Mouse (Mus musculus): ENCODE data around the gene Sec62. TPM values are rescaled to one million over a fixed set of nuclear protein-coding genes. Genes with fewer than 3 reads are reported as not detected.

Gene Sec62
- polyA plus RNA-seq, 1 experiment from 2014 or later = 80.9 TPM

Other genes starting within 250 kb of the Sec62 start
- 12.1 and 12.2 TPM in 2 replicates for gene Mecom, start 244.9 kb upstream of the Sec62 start, polyA plus RNA-seq (2016; fragmentation: Nextera tagmentation; extraction: Ambion mirVana)
- gene Actrt3, start 192.9 kb upstream of the Sec62 start, polyA plus RNA-seq (2016; fragmentation: Nextera tagmentation; extraction: Ambion mirVana) = not detected in 2 replicates
- gene Mynn, start 190.8 kb upstream of the Sec62 start, polyA plus RNA-seq (2016; fragmentation: Nextera tagmentation; extraction: Ambion mirVana) = 35.1 and 38.1 TPM in 2 replicates
- gene Lrriq4, start 148.4 kb upstream of the Sec62 start, polyA plus RNA-seq (2016; fragmentation: Nextera tagmentation; extraction: Ambion mirVana) = not detected in 2 replicates
- 1.5 and 1.9 TPM in 2 replicates for gene Lrrc34, start 145.0 kb upstream of the Sec62 start, polyA plus RNA-seq (2016; fragmentation: Nextera tagmentation; extraction: Ambion mirVana)
- not detected in 2 replicates for gene Lrrc31, start 93.0 kb upstream of the Sec62 start, polyA plus RNA-seq (2016; fragmentation: Nextera tagmentation; extraction: Ambion mirVana)
- gene Samd7, start 46.6 kb upstream of the Sec62 start, polyA plus RNA-seq (2016; fragmentation: Nextera tagmentation; extraction: Ambion mirVana) = not detected in 2 replicates
- 0.46 and 0.78 TPM in 2 replicates for gene Gpr160, start 63.1 kb downstream of the Sec62 start, polyA plus RNA-seq (2016; fragmentation: Nextera tagmentation; extraction: Ambion mirVana)
- gene Phc3, start 176.5 kb downstream of the Sec62 start, polyA plus RNA-seq (2016; fragmentation: Nextera tagmentation; extraction: Ambion mirVana) = 6.9 and 7.5 TPM in 2 replicates
- 38.7 and 40.2 TPM in 2 replicates for gene Prkci, start 202.9 kb downstream of the Sec62 start, polyA plus RNA-seq (2016; fragmentation: Nextera tagmentation; extraction: Ambion mirVana)